Mouse (Mus musculus) kidney, adult 9 months (tissue): ENCODE data around the gene Gbf1.

Experiments
- DNase-seq: peaks from one replicate; pipeline ENCODE4 v3.0.0; 2022

Gbf1 gene

GRCm38 (mm10) chr19:46318586-46319378 is 166.5 kb downstream of the Gbf1 start:
- DNase-seq, result peak; percentile 45

GRCm38 (mm10) chr19:46320076-46320785 is 167.9 kb downstream of the Gbf1 start:
- no peak for DNase-seq

GRCm38 (mm10) chr19:46321101-46321943 is 169.0 kb downstream of the Gbf1 start:
- no peak for DNase-seq

GRCm38 (mm10) chr19:46322144-46322995 is 170.1 kb downstream of the Gbf1 start:
- no peak for DNase-seq

- no peak for DNase-seq
These were observed 170.8 kb downstream of the Gbf1 start for GRCm38 (mm10) chr19:46322996-46323572.

- DNase-seq, result no peak
These were observed 171.4 kb downstream of the Gbf1 start for GRCm38 (mm10) chr19:46323716-46324115.

GRCm38 (mm10) chr19:46324366-46324765 is 172.1 kb downstream of the Gbf1 start:
- DNase-seq, result no peak

- no peak for DNase-seq
These were observed 172.6 kb downstream of the Gbf1 start for GRCm38 (mm10) chr19:46324918-46325317.

- no peak for DNase-seq
These were observed 173.9 kb downstream of the Gbf1 start for GRCm38 (mm10) chr19:46326019-46326755.

GRCm38 (mm10) chr19:46326756-46327305 is 174.5 kb downstream of the Gbf1 start, which contains the start of gene Psd:
Gene Psd, minus strand, starts transcription at chr19:46327156.
- peak; percentile 49 for DNase-seq

- DNase-seq, result no peak
These were observed 175.3 kb downstream of the Gbf1 start for GRCm38 (mm10) chr19:46327531-46328064.

- peak; percentile 96 for DNase-seq
These were observed 176.0 kb downstream of the Gbf1 start, which contains the start of gene Fbxl15 for GRCm38 (mm10) chr19:46328081-46329030. Gene Fbxl15, plus strand, starts transcription at chr19:46328184.

- DNase-seq, result peak; percentile 39
These were observed 176.8 kb downstream of the Gbf1 start for GRCm38 (mm10) chr19:46329031-46329641.

- DNase-seq, result peak; percentile 86
These were observed 177.6 kb downstream of the Gbf1 start for GRCm38 (mm10) chr19:46329951-46330350.

- DNase-seq, result no peak
These were observed 178.4 kb downstream of the Gbf1 start for GRCm38 (mm10) chr19:46330696-46331095.

- DNase-seq, result no peak
These were observed 179.0 kb downstream of the Gbf1 start for GRCm38 (mm10) chr19:46331326-46331725.

- DNase-seq, result no peak
These were observed 179.6 kb downstream of the Gbf1 start for GRCm38 (mm10) chr19:46331936-46332335.

GRCm38 (mm10) chr19:46332721-46333339 is 180.5 kb downstream of the Gbf1 start:
- DNase-seq, result no peak
